Mouse (Mus musculus): ENCODE measurements around the gene Fcgr3.
"Not testable (repeated sequence)": the region's sequence is repeated elsewhere in the genome, so short reads cannot be mapped to it uniquely, and the experiment has no call there.

DNA sequence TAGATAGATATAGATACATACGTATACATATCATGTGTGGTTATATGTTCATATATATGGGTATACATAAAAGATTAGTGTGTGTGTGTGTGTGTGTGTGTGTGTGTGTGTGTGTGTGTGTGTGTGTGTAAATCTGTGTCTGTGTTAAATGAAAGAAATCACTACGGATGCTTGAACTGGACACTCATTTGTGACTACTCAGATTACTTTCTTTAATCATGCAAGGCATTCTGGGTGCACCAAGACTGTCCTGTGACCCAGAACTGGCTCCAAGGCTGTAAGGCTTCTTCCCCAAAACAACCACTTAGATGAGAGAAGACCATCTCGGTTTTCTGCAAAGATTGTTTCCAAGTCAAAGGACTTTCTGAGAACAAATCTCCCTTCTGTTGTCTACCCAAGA is 4.8 kb upstream of the Fcgr3 start:
- TF ChIP-seq CTCF (conservative IDR thresholded peaks at IDR 0.05; ENCODE audit: low read length); NANOG (IDR thresholded peaks at IDR 0.05; ENCODE audit: borderline replicate concordance, low read length): not testable (repeated sequence)

All from E14TG2a.4 (cell line).